Mouse (Mus musculus) thymus, postnatal 25 days (tissue): ENCODE results near the gene Arhgap9.

Experiments
- DNase-seq: peaks from one replicate; pipeline ENCODE4 v3.0.0; 2022

Gene Arhgap9

GRCm38 (mm10) chr10:127324495-127324894 is 2.7 kb downstream of the Arhgap9 start:
- peak; percentile 90 for DNase-seq

GRCm38 (mm10) chr10:127325454-127326016 is 3.8 kb downstream of the Arhgap9 start:
- peak; percentile 76 for DNase-seq

GRCm38 (mm10) chr10:127326017-127326801 is 4.4 kb downstream of the Arhgap9 start:
- DNase-seq: peak; percentile 31

GRCm38 (mm10) chr10:127326828-127327227 is 5.1 kb downstream of the Arhgap9 start:
- no peak for DNase-seq

- no peak for DNase-seq
Observed at GRCm38 (mm10) chr10:127327461-127328145, 5.8 kb downstream of the Arhgap9 start.

DNA sequence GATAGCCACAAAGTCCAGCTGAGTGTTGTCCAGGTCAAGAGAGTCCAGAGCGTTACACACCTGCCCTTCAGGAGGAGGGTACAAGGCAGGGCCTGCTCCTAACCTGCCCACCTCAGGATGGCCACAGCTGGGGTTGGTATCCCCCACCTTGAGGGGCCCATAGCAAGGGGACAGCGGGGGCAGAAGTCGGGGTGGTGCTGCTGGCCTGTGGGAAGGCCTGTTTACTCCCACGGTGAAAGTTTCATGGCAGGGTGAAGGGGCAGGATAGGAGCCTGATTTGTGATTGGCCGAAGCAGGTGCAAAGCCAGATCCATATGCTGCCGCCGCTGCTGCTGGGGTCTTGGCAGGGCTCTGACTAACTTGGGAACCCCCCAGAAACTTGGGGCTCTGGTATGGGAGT is 8.4 kb downstream of the Arhgap9 start:
- DNase-seq: no peak

GRCm38 (mm10) chr10:127332211-127332874 is 10.6 kb downstream of the Arhgap9 start:
- DNase-seq: no peak

GRCm38 (mm10) chr10:127333152-127333551 is 11.4 kb downstream of the Arhgap9 start:
- peak; percentile 45 for DNase-seq

GRCm38 (mm10) chr10:127335271-127335670 is 13.5 kb downstream of the Arhgap9 start:
- no peak for DNase-seq

- DNase-seq: no peak
Observed at GRCm38 (mm10) chr10:127336952-127337351, 15.2 kb downstream of the Arhgap9 start.

GRCm38 (mm10) chr10:127337536-127338099 is 15.9 kb downstream of the Arhgap9 start:
- no peak for DNase-seq

- peak; percentile 86 for DNase-seq
Observed at GRCm38 (mm10) chr10:127338930-127339682, 17.3 kb downstream of the Arhgap9 start.

DNA sequence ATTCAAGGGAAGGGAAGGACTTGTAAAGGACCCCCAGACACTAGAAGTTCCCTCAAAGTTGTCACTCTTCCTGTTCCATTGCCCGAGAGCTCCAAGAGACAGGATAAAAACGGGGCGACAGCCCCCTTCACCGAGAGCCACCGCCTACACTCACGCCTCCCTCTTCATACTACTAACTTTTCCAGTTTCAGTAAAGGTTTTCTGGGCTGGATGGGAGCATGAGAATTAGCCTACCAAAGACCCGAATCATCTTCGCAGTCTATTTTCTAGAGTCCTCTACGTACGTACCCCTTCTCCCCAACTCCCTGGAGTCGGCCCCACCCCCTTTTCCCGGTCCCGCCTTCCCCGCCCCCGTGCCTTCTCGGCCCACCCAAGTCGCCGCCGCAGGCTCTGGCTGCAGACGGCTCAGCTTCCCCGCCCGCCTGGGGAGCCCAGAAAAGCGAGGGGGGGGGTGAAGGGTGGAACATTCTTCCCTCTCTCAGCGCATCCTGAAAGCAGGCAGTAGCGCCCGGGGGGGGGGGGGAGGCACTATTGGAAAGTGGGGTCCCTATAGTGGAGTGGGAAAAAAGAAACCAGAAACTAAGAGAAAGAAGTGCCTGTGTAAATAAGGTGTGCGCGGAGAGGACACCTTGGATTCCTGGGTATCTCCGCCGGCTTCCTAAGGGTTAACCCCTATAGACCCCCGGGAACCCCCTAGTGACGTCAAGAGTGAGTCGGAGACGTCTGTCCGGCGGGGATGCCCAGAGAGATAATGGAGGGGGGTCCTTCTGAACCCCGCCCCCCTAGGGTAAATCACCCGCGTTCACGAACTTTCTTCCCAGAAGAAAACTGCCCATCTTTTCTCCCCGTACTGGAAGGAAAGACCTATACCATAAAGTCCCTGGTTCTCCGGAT is 18.2 kb downstream of the Arhgap9 start:
- DNase-seq: no peak

GRCm38 (mm10) chr10:127340577-127341359 is 19.0 kb downstream of the Arhgap9 start:
- no peak for DNase-seq

DNA sequence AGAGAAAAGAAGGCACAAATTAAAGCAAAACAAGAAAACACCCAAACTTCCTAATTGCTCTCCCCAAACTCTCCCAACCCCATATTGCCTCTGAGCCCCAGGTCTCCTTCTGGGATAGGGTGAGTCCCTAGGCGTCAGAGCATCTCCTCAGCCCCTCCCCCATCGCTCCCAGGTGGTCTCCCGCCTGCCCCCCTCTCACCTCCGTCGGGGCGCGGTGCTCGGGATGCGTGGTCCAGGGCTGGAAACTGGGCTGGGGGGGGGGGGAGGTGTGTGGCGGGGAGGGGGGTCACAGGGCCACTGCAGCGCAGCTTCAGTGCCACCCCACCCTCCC is 19.6 kb downstream of the Arhgap9 start:
- no peak for DNase-seq

- DNase-seq: peak; percentile 83
Observed at GRCm38 (mm10) chr10:127341891-127342639, 20.3 kb downstream of the Arhgap9 start, which contains the start of gene Gli1. Gene Gli1 (minus strand): TSS chr10:127341974.

GRCm38 (mm10) chr10:127343029-127343428 is 21.3 kb downstream of the Arhgap9 start:
- DNase-seq: no peak

DNA sequence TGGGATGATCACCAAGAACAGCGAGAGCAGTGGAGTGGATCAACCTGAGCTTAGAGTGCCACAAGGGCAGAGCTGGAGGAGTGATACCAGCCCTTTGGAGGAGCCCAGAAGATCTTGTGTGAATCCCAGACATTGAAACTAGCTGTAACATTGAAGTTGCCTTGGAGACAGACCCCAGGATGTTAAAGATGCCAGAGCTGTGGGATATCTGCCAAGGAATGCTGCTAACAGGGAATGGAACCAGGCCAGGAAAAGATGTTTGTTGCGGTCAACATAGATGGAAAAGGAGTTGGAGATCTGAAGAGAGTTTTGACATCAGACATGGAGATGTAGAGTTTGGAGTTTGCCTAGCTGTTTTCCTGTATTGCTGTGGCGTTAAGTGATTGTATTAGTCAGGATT is 24.4 kb downstream of the Arhgap9 start:
- DNase-seq: no peak

GRCm38 (mm10) chr10:127348957-127349356 is 27.2 kb downstream of the Arhgap9 start:
- DNase-seq: no peak

DNA sequence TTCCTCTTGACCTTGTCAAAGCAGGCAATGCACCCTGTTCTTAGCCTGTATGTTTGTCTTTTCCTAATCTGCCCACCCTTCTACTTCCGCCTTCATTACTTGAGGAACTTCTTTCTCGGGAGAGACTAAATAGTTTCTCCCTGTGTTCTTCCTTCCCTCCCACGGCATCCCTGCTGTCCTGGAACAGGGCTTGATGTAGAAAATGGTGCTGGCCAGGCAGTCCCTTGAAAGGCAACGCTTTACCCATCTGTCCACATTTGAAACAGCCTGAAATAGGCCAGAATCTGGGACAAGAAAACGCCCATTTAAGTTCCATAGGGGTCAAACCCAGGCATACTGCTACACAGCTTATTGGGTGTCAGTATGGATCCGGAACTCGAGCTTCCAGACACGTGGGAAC is 28.0 kb downstream of the Arhgap9 start:
- DNase-seq: no peak
